In the genomic region with DNA sequence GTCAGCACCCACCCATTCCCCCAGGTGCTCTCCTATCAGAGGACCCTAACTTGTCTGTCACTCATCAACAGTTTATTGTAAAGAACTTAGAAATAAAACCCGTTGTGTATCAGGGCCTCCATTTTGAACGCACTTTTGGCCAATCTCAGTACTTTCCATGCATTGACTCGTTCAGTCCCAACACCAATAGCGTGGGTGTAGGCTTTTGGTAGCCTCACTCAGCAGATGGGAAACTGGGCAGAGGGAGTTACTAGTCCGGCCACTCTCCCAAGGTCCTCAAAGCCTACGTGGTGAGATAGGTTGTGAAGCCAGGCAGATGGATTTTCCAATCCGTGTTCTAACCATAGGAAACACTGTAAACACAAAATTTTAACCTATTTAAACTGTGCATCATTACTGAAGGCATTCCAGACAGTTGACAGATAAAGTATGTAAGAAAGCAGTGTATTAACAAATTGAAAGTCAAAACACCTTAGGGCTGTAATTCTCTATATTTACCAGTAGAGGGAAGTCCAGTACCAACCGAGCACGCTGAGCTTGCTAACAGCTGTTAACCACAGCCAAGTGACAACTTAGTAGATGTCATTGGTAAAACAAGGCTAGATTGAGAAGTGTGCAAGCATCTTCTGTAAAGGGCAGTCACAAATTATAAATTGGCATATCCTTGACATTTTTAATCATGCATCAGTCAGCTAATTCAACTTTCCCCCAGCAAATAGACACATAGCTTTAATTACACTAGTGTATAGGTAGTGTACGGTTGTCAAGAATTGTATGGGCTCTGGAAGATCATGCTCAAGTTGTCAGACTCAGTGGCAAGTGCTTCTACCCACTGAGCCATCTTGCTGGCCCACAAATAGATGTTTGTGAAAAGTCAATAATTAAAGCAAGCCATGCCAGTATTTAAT, we compare ENCODE assay signal across 7 mouse cellular contexts. TPM values are rescaled to one million over a fixed set of nuclear protein-coding genes. Genes with fewer than 3 reads are reported as not detected.
A peak's percentile ranks its signal among the peaks of the same experiment; 100 is the strongest.
DNase-seq lines count a peak whose midpoint lies in the region; ATAC-seq and TF ChIP-seq lines count a peak whose summit lies in the region.

No protein-coding gene starts in this region.

- peak; percentile 20 for DNase-seq in kidney, postnatal 14 days
- DNase-seq in kidney, adult 11 months = no peak
- DNase-seq in MEL (ENCODE audit: low read depth, low spot score) = peak; percentile 69
- DNase-seq in urinary bladder, postnatal 10 days (ENCODE audit: low spot score) = no peak
- DNase-seq in gastrocnemius, postnatal 14 days = no peak

- ATAC-seq in common myeloid progenitor, adult 5-6 weeks (replicated peaks; ENCODE audit: low read depth, poor library complexity, severe bottlenecking) = peak; percentile 75
- ATAC-seq in megakaryocyte progenitor cell, adult 5-6 weeks (replicated peaks; ENCODE audit: poor library complexity) = peak; percentile 88

- H3K27me3 ChIP-seq in MEL (ENCODE audit: control insufficient read depth in 1 of 2, insufficient read depth in 2 of 2, low read length in 2 of 2) = no peaks in the 10 kb centered on the region

- peaks cover 7 to 12% of the 10 kb centered on the region in 2 experiments for H3K36me3 ChIP-seq in MEL (ENCODE audit: control insufficient read depth in 1 of 2, insufficient read depth in 2 of 2, low read length in 2 of 2)

- H3K27ac ChIP-seq in MEL (ENCODE audit: control insufficient read depth, low read depth, low read length) = no peak overlapping the region

- H3K9me3 ChIP-seq in MEL (replicated peaks; ENCODE audit: insufficient read depth, low read length) = no peaks in the 10 kb centered on the region

- no peak overlapping the region for H3K9ac ChIP-seq in MEL (ENCODE audit: control insufficient read depth, low read depth, low read length, poor library complexity, severe bottlenecking)

- no peaks in the 10 kb centered on the region for H3K79me2 ChIP-seq in MEL (ENCODE audit: control insufficient read depth, insufficient read depth, low read length, poor library complexity)

- H3K4me3 ChIP-seq in MEL (ENCODE audit: control insufficient read depth in 1 of 2, insufficient read depth in 1 of 2, low read depth in 2 of 2, low read length in 2 of 2) = no peak overlapping the region

- peak; percentile 86 for TF ChIP-seq RAD21 in MEL (IDR thresholded peaks at IDR 0.05; ENCODE audit: low read depth, low read length)

- peaks cover 8 to 9% of the 10 kb centered on the region in 2 experiments for H3K4me1 ChIP-seq in MEL (ENCODE audit: control insufficient read depth in 1 of 2, insufficient read depth in 2 of 2, low read length in 2 of 2)

- no peak for TF ChIP-seq POLR2A in MEL (IDR thresholded peaks at IDR 0.05; ENCODE audit: control insufficient read depth in 1 of 2, insufficient read depth in 1 of 2, low read depth in 1 of 2, low read length in 2 of 2, poor library complexity in 1 of 2)

- intact Hi-C loops in gastrocnemius, postnatal 14 days (cut with DNase I; ENCODE audit: low total_unique reads) = loop anchor here (5.0 kb wide), 1 partner anchor 566 kb away; no protein-coding TSS in a partner anchor

- peak; percentile 46 to 77 (median 74) for TF ChIP-seq CTCF in MEL (IDR thresholded peaks at IDR 0.05 in 2 of 3, conservative IDR thresholded peaks at IDR 0.05 in 1 of 3; ENCODE audit: control insufficient read depth in 1 of 3, insufficient read depth in 1 of 3, low read depth in 2 of 3, low read length in 3 of 3, poor library complexity in 1 of 3, severe bottlenecking in 1 of 3)

- no peak for TF ChIP-seq EP300 in MEL (IDR thresholded peaks at IDR 0.05; ENCODE audit: low read depth in 1 of 2, low read length in 2 of 2)

TF ChIP-seq in MEL, 35 proteins besides CTCF, POLR2A, EP300 and RAD21:
- TF ChIP-seq SIN3A (IDR thresholded peaks at IDR 0.05; ENCODE audit: low read length) = peak; percentile 66
- no peak for TF ChIP-seq MAZ (IDR thresholded peaks at IDR 0.05; ENCODE audit: low read depth, low read length)
- 0 out of 2 replicates have a peak, but pooled peaks have one; percentile 26 for TF ChIP-seq ETS1 (IDR thresholded peaks at IDR 0.05; ENCODE audit: low read depth, low read length)
- no peak for TF ChIP-seq KAT2A (conservative IDR thresholded peaks at IDR 0.05; ENCODE audit: low read depth, low read length)
- TF ChIP-seq ZC3H11A (IDR thresholded peaks at IDR 0.05; ENCODE audit: low read depth, low read length) = peak; percentile 47
- no peak for TF ChIP-seq USF2 (IDR thresholded peaks at IDR 0.05; ENCODE audit: borderline replicate concordance in 1 of 2, insufficient read depth in 1 of 2, low read depth in 1 of 2, low read length in 2 of 2)
- peak; percentile 63; the same call in 1 of the 2 replicates for TF ChIP-seq MXI1 (IDR thresholded peaks at IDR 0.05; ENCODE audit: low read depth, low read length)
- TF ChIP-seq SMC3 (IDR thresholded peaks at IDR 0.05; ENCODE audit: low read depth, low read length) = peak; percentile 73
- 0 out of 2 replicates have a peak, but pooled peaks have one; percentile 33 for TF ChIP-seq MYC (IDR thresholded peaks at IDR 0.05; ENCODE audit: low read depth, low read length)
TF ChIP-seq in MEL: peak in this region for 6.

RNA-seq across cellular contexts. Expression of a gene that starts 14.2 kb away (rescaled TPM):
- 10.3 and 10.8 TPM in 2 replicates for total RNA-seq in MEL (2012; rRNA removed)
- polyA plus RNA-seq in MEL (2012; ENCODE audit: insufficient read depth in 1 of 2, insufficient read length in 2 of 2, low read depth in 1 of 2, low replicate concordance in 2 of 2, missing spikeins in 1 of 2) = 10 to 100 TPM in 1 of 2 experiments, not detected in 1; 17.1 TPM
- 16.6 and 22.9 TPM in 2 replicates for total RNA-seq in common myeloid progenitor, adult 5-6 weeks (2017)
- total RNA-seq in megakaryocyte progenitor cell, adult 5-6 weeks (2015) = 69.6 and 74.0 TPM in 2 replicates
- total RNA-seq in megakaryocyte progenitor cell, adult 5-6 weeks (2017) = 11.6 and 17.1 TPM in 2 replicates
- total RNA-seq in gastrocnemius, postnatal 14 days (2021) = under 1 TPM; 0.62 to 0.88 TPM

RNA-seq across cellular contexts. Expression of a gene that starts 49.5 kb away (rescaled TPM):
- total RNA-seq in MEL (2012; rRNA removed) = 94.0 and 114 TPM in 2 replicates
- 100 to 1,000 TPM; 171 to 412 TPM for polyA plus RNA-seq in MEL (2012; ENCODE audit: insufficient read depth in 1 of 2, insufficient read length in 2 of 2, low read depth in 1 of 2, low replicate concordance in 2 of 2, missing spikeins in 1 of 2)
- total RNA-seq in common myeloid progenitor, adult 5-6 weeks (2017) = 667 and 727 TPM in 2 replicates
- 185 and 245 TPM in 2 replicates for total RNA-seq in megakaryocyte progenitor cell, adult 5-6 weeks (2015)
- total RNA-seq in megakaryocyte progenitor cell, adult 5-6 weeks (2017) = 401 and 633 TPM in 2 replicates
- 10 to 100 TPM; 46.4 to 51.7 TPM for total RNA-seq in gastrocnemius, postnatal 14 days (2021)

Comparison
In these comparisons a context has a peak if more than half of its experiments do, and no peak if none do; other contexts are left out.
1. DNase-seq: peak in kidney, postnatal 14 days (single experiment) and MEL (single experiment); none in kidney, adult 11 months (single experiment), urinary bladder, postnatal 10 days (single experiment) and gastrocnemius, postnatal 14 days (single experiment).